Mouse (Mus musculus) adrenal gland, postnatal 14 days (tissue): ENCODE data around the gene Prkca. TPM values are rescaled to one million over a fixed set of nuclear protein-coding genes. Genes with fewer than 3 reads are reported as not detected.
A peak's percentile ranks its signal among the peaks of the same experiment; 100 is the strongest.

ENCODE experiments used
- DNase-seq: peaks from one replicate; pipeline ENCODE4 v3.0.0; 2021; ENCODE audit warnings: mixed read lengths
- total RNA-seq: library from RNA; stranded (reverse); gene quantifications from 2 replicates; pipeline ENCODE4 v1.2.3, GENCODE M21; 2021

The Prkca gene
- total RNA-seq, 1 experiment from 2014 or later = 9.3 TPM

GRCm38 (mm10) chr11:108260775-108261517, 82.8 kb downstream of the Prkca start:
- DNase-seq = no peak

- DNase-seq = peak; percentile 29
These were observed 84.3 kb downstream of the Prkca start for GRCm38 (mm10) chr11:108259391-108259790.

- DNase-seq = peak; percentile 73
These were observed 84.9 kb downstream of the Prkca start for GRCm38 (mm10) chr11:108258811-108259266.

- no peak for DNase-seq
These were observed 85.8 kb downstream of the Prkca start for GRCm38 (mm10) chr11:108257921-108258320.

- no peak for DNase-seq
These were observed 89.0 kb downstream of the Prkca start for GRCm38 (mm10) chr11:108254681-108255080.

GRCm38 (mm10) chr11:108251924-108252775, 91.6 kb downstream of the Prkca start:
- DNase-seq = no peak

GRCm38 (mm10) chr11:108250829-108251637, 92.7 kb downstream of the Prkca start:
- no peak for DNase-seq

- no peak for DNase-seq
These were observed 93.5 kb downstream of the Prkca start for GRCm38 (mm10) chr11:108250146-108250635.

GRCm38 (mm10) chr11:108249487-108249886, 94.2 kb downstream of the Prkca start:
- DNase-seq = no peak

- no peak for DNase-seq
These were observed 94.7 kb downstream of the Prkca start for GRCm38 (mm10) chr11:108249047-108249403.

GRCm38 (mm10) chr11:108248218-108249046, 95.3 kb downstream of the Prkca start:
- DNase-seq = no peak

GRCm38 (mm10) chr11:108247121-108247863, 96.4 kb downstream of the Prkca start:
- DNase-seq = no peak

- no peak for DNase-seq
These were observed 97.4 kb downstream of the Prkca start for GRCm38 (mm10) chr11:108246267-108246702.

- no peak for DNase-seq
These were observed 99.5 kb downstream of the Prkca start for GRCm38 (mm10) chr11:108244241-108244640.

- DNase-seq = no peak
These were observed 100.1 kb downstream of the Prkca start for GRCm38 (mm10) chr11:108243633-108244032.

GRCm38 (mm10) chr11:108240924-108241498, 102.7 kb downstream of the Prkca start:
- no peak for DNase-seq

- no peak for DNase-seq
These were observed 104.6 kb downstream of the Prkca start for GRCm38 (mm10) chr11:108239173-108239572.

- DNase-seq = no peak
These were observed 106.8 kb downstream of the Prkca start for GRCm38 (mm10) chr11:108236754-108237428.

GRCm38 (mm10) chr11:108236195-108236594, 107.5 kb downstream of the Prkca start:
- no peak for DNase-seq
